Mouse (Mus musculus): ENCODE measurements around the gene Tmem191c. TPM values are rescaled to one million over a fixed set of nuclear protein-coding genes. Genes with fewer than 3 reads are reported as not detected.

The Tmem191c gene
- total RNA-seq, 2 experiments from 2014 or later, result 1.9 to 3.0 TPM

GRCm38 (mm10) chr16:17266113-17266512 is 9.8 kb upstream of the Tmem191c start:
- no peak for DNase-seq

DNA sequence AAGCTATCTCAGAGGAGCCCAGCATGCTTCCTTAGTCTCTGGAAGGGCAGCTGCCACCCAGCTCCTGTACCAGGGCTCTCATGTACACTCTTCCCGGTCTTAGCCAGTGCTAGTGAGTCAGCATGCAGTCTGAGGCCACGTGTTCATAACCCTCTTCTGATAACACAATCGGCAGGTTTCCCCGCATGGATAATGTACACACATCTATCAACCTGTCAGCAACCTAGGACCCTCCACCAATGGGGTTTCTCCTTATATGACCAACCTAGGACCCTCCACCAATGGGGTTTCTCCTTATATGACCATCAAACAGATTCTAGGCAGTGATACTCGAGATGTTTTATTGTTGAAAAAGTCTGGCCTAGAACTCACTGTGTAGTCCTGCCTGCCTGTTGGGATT is 7.9 kb upstream of the Tmem191c start:
- DNase-seq, result no peak

DNA sequence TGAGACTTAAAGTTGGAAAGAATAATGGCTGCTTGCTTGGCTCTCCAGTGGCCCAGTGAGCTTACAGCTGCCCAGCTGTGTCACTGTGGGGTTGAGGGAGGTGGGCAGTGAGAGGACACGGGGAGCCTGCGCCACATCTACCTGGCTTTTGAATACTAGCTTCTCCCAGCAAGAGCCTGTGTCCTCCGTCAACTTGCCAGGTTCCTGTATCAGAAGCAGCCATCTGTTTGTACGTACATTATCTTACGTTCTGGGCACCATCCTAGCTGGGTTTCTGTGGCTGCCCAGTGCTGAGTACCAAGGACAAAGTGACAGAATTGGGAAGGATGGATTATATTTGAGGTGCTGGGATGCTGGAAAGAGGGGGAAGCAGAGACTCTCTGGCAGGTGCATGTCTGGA is 6.0 kb upstream of the Tmem191c start:
- no peak for DNase-seq

- DNase-seq, result peak; percentile 37
These were observed 4.8 kb upstream of the Tmem191c start for GRCm38 (mm10) chr16:17271124-17271523.

GRCm38 (mm10) chr16:17271856-17272255 is 4.0 kb upstream of the Tmem191c start:
- no peak for DNase-seq

DNA sequence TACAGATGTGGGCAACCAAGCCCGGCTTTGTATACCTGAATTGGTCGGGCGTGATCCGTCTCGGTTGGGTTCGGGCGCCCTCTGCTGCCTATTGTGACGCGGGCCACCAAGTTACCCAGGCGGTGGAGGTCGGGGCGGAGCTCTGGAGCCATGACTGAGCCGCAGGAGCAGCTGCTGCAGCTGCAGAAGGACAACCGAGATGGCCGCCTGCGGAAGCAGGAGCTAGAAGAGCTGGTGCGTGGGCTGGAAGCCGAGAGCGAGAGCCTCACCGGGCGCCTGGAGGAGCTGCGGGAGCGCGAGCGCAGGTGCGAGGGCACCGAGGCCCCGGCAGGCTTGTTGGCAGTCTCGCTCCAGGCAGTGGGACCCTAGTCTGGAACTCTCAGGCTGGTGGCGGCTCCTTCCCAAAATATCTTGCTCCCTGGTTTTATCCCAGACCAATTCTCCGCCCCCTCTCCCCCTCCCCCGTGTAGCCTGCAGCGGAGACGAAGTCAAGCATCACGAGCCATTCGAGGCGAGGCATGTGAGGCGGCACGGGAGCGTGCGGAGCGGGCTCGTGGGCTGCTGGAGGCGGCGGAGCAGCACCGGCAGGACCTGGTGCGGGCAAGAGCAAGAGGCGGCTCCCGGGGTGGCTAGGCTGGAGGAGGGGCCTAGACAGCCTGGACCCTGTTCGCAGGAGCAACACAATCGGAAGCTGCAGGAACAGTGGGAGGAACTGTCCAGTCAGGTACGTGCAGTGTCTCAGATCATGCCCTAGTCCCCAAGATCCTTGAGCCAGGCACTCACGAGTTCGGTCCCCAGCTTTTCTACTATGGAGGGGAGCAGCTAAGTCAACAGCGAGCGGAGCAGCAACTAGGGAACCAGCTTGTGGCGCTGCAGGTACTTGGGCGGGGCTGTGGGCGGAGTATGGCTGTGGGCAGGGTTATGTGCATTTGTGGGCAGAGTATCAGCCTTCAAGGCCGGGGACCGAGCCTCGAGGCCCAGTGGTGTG is 581 bp downstream of the Tmem191c start:
- DNase-seq, result peak; percentile 93

GRCm38 (mm10) chr16:17277342-17278211 is 1.7 kb downstream of the Tmem191c start:
- no peak for DNase-seq

GRCm38 (mm10) chr16:17280471-17280870 is 4.6 kb downstream of the Tmem191c start:
- no peak for DNase-seq

- DNase-seq, result no peak
These were observed 7.3 kb downstream of the Tmem191c start for GRCm38 (mm10) chr16:17283151-17283550.

DNA sequence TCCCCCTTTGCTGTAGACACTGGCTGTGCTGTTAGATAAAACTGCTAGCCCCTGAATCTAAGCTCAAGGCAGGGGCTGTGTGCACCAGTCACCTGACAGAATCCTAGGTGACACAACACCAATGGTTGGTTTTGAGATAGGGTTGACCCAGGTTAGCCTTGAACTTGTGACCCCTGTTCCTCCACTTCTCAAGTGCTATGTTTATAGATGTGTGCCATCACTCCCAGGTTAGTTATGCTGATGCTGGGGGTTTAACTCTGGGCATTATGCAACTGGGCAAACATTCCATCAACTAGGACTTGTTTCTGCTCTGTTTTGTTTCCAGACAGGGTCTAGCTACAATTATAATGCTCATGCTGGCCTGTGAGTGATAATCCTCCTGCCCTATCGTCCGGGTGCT is 11.2 kb downstream of the Tmem191c start:
- no peak for DNase-seq

DNA sequence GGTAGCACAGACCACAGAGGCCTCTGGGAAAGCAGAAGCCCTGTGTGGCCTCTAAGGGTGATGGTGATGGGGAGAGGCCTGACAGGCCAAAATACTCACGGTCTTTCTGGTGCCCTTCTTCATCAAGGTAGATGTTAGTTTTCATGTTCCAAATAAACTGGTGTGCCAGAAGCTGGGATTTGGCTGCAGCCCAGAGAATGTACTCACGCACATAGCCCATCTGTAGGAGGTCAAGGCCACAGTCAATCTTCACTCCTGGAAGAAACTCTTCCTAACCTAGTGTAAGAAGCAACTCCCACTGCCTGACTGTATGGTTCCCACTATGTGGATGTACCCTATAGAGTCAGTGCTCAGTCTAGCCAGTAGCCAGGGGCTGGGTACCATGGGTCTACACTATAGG is 15.1 kb downstream of the Tmem191c start:
- DNase-seq, result no peak

DNA sequence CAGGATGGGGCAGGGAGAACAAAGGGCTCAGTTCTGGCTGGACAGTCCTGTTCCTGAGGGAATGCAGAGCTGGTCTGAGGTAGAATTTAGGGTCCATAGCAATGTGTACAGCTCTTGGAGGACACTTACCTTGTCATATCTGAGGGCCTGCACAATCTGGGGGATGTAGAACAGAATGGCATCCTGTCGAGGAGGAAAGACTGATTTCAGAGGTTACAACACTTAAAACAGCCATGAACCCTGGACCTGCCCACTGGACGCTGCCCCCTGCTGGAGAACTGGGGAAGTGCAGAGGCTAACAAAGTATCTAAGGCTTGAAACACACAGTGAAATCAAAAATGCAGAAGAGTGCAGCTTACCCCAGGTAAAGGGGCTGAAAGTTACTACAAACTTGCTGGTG is 16.9 kb downstream of the Tmem191c start:
- DNase-seq, result peak; percentile 81

DNA sequence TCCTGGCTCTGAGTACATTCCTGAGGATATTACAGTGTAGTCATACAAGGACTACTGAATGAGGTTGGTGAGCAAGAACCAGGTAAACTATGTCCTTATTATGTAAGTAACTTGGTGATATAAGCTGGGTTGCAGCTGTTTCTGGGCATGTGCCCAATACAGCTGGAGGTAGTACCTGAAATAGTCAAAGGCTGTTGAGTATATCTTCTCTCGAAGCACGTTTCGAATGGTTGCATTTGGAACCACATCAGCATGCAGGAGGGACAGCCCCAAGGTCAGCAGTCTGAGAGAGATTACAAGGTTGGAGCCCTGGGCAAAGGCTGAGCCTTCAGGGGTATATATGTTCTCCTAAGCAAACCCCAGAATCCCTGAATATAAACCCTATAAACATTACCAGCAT is 24.9 kb downstream of the Tmem191c start:
- DNase-seq, result no peak

DNA sequence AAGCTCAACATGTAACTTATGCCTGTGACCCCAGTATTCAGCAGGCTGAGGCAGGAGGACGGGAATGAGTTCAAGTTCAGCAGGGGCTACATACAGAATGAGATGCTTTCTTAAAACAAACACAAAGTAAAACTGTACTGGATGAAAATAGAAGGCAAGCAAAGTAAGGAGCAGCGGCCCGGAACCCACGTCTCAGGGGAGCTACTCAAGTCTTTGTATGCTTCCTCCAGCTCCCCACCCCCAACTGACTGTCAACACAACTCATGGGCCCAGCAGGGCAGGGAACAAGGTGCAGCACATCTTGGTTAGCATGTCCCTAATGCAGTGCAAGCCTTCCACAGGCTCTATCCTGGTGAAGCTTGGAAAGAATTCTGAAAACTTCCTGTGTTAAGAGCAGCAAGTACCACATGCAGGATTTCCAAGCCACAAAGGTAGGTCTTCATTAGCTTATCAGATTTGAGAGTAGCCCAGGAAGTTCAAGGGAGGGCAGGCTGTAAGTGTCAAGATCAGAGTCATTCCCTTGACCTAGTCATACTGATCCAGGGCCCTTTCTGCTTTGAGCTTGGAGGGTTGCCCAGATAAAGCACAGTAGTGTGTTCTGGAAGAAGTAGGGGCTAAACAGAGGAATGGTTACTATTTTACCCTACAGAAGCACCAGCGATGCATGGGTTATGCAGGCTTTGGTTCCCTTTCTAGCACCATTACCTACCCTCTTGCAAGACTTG is 27.8 kb downstream of the Tmem191c start:
- no peak for DNase-seq

DNA sequence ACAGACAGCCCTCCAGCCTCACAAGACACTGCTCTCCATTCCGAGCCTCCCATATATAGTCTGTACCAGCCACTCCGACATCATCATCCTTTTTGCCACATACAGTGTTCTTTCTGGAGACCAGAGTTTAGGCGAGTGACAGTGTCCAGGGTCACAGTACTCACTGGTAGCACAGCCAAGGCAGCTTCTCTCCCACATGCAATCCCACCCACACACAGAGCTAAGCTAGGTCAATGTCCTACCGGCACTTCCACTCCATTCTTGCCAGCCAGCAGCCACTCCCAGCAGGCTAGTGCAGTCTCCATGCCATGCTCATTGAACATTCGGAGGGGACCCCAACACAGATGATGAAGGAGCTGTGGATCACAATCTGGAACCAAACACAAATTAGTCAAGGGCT is 31.6 kb downstream of the Tmem191c start:
- DNase-seq, result no peak

DNA sequence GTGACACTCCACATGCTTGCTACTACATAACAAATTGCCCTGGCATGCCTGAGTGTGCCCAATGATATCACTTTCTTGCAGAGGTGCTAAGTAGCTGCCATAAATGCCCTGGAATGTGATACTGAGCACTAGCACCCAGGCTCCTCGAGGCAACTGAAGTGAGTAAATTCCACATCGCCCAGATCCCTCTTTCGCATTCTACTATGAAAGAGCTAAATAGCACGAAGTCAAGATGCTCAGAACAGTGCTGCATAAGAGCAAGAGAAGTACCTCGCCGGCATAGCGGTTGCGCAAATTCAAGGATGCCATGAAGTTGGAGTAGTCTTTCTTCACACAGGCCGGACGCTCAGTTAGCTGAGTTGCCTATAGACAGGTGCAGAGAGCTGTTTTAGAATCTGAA is 33.2 kb downstream of the Tmem191c start:
- DNase-seq, result no peak

DNA sequence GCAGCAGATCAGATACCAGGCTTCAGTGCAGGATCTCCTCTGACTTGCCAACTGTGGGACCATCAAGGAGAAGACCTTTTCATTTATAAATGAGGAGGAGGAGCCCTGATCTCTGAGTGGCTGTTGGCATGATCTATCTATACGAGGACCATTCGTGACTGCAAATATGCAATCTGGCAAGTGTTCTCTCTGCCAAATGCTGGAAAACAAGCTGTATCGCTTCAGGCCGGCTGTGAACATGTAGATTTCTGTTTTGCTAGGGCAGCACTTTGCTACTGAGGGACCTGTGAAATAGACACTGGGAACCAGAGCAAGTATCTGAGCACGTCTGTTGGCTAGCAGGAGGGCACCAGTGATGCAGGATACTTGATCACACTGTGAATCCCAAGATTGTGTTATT is 36.7 kb downstream of the Tmem191c start:
- DNase-seq, result no peak

GRCm38 (mm10) chr16:17316554-17316953 is 40.7 kb downstream of the Tmem191c start:
- DNase-seq, result no peak

DNA sequence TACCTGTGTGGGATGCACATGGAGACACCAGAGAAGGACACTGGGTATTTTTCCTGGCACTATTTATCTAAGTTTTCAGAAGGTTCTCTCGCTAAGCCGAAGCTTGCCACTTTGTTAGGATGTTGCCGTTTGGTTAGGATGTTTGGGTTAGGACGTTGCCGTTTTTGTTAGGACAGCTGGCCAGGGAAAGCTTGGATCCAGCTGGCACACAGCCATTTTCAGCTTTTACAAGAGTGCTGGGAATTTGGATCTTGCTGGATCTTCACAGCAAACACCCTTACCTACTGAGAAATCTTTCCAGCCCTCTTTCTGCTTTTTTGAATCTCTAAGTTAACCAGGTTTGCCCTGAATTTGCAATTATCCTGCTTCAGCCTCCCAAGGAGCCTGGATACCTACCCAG is 45.6 kb downstream of the Tmem191c start:
- DNase-seq, result no peak

DNA sequence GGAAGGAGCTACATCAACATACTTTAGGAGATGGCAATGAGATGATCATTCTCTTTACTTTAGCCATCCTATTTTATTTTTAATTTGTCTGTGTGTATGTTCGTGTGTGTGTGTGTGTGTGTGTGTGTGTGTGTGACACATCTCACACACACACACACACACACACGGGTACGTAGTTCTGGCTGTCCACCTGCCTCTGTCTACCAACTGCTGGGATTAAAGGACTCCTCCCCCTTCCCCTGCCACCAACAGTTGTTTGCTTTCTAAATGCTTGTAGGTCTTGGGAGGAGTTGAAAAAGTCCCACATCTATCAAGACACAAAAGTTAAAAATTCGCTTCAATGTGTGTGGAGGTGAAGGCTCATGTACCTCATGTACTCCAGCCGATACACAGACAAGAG is 48.9 kb downstream of the Tmem191c start:
- no peak for DNase-seq

GRCm38 (mm10) chr16:17326064-17326463 is 50.2 kb downstream of the Tmem191c start:
- DNase-seq, result no peak

GRCm38 (mm10) chr16:17329848-17330570 is 54.1 kb downstream of the Tmem191c start:
- no peak for DNase-seq
